Mouse (Mus musculus) adrenal gland, postnatal 25 days (tissue): ENCODE measurements around the gene Slc24a3. TPM values are rescaled to one million over a fixed set of nuclear protein-coding genes. Genes with fewer than 3 reads are reported as not detected.

ENCODE experiments used
- DNase-seq: peaks from one replicate; pipeline ENCODE4 v3.0.0; 2021; ENCODE audit warnings: mixed read lengths
- total RNA-seq: library from RNA; stranded (reverse); gene quantifications from 2 replicates; pipeline ENCODE4 v1.2.3, GENCODE M21; 2021

Slc24a3 gene
- total RNA-seq, 1 experiment from 2014 or later: 22.2 TPM

- DNase-seq: no peak
These were observed 472.9 kb downstream of the Slc24a3 start for GRCm38 (mm10) chr2:145640255-145640984.

- DNase-seq: no peak
These were observed 487.9 kb downstream of the Slc24a3 start for GRCm38 (mm10) chr2:145655373-145655960.

GRCm38 (mm10) chr2:145656121-145656520 is 488.6 kb downstream of the Slc24a3 start:
- DNase-seq: no peak

DNA sequence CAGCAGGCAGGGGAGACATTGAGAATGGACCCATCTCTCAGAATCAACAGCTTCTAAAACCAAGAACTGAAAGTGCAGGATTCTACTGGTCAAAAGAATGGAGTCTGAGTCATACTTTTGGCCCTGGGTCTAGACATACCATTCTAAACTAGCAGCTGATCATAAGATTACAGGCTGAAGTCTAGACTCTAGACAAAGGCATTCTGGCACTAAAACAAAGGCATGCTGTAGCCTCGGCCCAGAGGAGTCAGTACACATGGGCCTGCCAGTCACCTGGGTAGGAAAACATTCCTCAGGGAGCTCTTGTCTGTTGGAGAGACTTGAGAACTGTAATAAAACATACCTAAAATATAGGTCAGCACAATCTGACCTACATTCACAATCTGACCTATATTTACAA is 489.2 kb downstream of the Slc24a3 start:
- DNase-seq: no peak

- DNase-seq: no peak
These were observed 493.7 kb downstream of the Slc24a3 start for GRCm38 (mm10) chr2:145661242-145661641.

DNA sequence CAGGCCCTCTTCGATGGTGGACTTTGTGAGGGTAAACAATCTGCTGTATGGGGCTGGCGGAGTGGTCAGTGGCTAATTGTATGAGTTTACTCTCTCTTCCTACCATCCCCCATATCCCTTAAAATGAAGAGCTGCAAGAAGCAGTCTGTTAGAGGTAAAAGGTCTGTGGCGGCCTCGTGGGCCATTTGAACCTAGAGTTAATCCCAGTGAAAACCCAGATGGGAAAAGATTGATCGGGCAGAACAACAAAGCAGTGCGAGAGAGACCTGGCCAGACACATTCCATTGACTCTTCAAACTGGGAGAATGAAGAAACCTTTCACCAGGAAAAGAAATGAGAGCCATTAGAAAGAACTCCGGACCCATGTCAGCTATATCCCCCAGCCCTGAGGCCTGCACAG is 496.3 kb downstream of the Slc24a3 start:
- no peak for DNase-seq

- DNase-seq: no peak
These were observed 496.8 kb downstream of the Slc24a3 start for GRCm38 (mm10) chr2:145664311-145664710.

DNA sequence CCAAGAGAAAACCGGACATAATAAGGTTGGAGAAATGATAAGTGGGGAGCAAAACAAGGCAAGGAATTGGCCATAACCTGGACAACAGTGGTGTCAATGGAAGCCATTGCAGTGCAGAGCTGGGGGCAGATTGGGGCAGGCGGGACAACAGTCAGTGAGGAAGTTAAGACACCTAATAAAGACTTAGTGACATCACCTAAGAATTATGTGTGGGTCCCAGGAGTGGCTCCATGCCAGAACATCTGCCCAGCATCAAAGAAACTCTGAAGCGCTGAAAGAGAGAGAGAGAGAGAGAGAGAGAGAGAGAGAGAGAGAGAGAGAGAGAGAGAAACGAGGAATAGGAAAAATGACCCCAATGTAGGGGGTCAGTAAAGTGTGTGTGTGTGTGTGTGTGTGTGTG is 500.6 kb downstream of the Slc24a3 start:
- DNase-seq: no peak

- DNase-seq: no peak
These were observed 502.6 kb downstream of the Slc24a3 start for GRCm38 (mm10) chr2:145670131-145670530.

GRCm38 (mm10) chr2:145674496-145675141 is 507.1 kb downstream of the Slc24a3 start:
- no peak for DNase-seq

- DNase-seq: peak; percentile 69
These were observed 507.7 kb downstream of the Slc24a3 start, which contains the start of gene Rin2 for GRCm38 (mm10) chr2:145675142-145675755. Rin2 (plus strand) TSS chr2:145675215.

DNA sequence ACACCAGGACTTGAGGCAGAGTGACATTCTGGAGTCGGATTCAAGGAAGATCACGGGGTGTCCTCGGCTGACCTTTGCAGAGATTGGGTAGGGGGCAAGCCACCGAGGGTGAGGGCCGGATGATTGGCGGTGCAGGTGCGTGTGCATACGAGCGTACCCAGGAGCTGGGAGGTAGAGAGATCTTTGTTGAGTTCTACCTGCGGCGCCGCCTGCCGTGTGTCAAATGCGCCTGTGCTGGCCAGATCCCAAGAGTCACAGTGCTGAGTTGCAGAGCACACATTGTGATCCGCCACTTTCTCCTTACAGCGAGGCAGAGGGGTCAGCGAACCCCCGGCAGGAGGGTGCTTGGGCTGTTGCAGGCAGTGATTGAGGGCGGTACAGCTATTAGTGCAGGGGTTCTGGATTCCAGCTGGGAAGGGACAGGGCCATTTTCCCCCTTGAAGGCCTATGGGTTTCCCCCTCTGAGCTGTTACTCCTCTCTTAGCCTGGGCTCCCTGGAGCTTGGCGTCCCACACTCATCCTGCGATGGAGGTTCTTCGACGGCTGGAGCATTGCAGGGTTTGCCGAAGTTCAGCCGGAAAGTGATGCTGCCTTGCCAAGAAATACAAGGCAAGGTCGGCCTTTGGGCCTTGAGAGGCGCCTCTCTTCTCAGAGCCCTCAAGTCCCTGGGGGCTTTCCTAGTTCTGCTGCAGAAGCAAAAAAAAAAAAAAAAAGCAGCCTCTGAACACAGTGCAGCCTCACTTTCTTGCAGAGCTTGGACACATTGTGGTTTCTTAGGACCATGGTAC is 508.4 kb downstream of the Slc24a3 start:
- DNase-seq: peak; percentile 48

DNA sequence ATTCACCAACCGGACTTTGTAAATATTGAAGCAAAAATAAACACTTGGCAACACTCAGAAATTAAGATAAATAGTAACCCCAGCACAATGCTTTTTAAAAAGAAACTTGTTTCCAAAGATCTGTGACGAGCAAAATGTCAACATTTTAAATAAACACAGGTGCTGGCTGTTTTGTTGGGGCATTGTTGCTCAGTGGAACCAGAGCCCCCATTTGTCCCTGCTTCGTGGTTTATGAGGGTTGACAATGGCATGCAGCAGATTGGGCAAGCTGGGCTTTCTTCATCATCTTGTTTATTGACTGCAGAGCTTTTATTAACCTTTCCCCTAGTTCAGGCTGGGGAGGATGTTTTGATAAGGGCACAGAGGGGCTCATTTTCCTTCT is 509.0 kb downstream of the Slc24a3 start:
- no peak for DNase-seq

- DNase-seq: no peak
These were observed 509.4 kb downstream of the Slc24a3 start for GRCm38 (mm10) chr2:145676936-145677335.

GRCm38 (mm10) chr2:145680141-145680540 is 512.6 kb downstream of the Slc24a3 start:
- DNase-seq: no peak

- DNase-seq: no peak
These were observed 513.2 kb downstream of the Slc24a3 start for GRCm38 (mm10) chr2:145680762-145681161.

DNA sequence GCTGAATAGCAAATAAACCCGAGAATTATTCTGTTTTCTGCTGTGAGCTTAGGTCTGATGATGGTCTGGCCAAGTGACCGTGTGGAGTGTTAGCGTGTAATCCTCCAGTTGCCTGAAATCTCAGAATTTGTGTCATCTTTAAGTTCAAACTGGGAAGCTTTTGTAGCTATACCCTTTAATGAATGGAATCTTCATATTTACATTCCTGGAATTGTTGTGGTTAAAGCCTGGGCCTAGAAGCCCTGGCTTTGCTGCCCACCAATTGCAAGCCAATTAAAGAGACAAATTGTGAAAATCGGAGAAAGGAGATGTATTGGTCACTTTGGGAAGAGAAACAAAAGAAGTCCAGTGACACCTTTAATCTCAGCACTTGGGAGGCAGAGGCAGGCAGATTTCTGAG is 514.1 kb downstream of the Slc24a3 start:
- DNase-seq: no peak

DNA sequence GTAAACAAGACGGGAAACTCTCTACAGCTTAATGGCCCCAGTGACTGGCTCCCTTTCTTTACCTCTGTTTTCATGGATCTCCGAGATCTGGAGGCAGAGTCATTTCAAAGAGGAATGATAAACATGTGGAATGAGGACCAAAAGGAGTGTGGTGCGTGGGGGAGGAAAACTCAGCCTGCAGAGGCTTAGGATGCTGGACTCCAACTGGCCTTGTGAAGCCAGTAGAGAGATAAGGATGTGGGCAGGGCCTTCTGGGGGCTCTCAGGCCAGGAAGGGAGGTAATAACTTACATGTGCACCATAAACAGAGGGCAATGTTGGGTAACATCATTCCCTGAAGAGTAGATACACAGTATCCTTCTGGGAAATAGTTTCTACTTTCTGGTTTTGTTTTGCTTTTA is 515.4 kb downstream of the Slc24a3 start:
- DNase-seq: no peak

DNA sequence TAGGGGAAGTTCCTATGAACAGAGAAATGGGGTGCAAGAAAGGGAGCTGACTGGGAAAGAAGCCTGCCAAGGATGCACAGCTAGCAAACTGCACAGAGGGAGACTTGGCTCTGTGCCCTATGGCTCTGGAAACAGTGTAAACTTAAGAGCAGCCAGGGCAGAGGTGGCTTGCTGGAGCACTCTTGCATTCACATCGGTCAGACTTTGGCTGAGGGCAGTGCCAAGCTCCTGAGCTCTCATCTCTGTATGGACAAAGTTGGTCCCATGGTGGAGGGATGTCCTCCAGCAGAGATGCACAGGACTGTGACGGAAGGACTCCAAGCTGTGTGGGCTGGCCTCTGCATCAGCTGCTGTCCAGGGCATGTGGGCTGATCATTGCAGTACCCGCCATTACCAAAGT is 516.0 kb downstream of the Slc24a3 start:
- peak; percentile 53 for DNase-seq

DNA sequence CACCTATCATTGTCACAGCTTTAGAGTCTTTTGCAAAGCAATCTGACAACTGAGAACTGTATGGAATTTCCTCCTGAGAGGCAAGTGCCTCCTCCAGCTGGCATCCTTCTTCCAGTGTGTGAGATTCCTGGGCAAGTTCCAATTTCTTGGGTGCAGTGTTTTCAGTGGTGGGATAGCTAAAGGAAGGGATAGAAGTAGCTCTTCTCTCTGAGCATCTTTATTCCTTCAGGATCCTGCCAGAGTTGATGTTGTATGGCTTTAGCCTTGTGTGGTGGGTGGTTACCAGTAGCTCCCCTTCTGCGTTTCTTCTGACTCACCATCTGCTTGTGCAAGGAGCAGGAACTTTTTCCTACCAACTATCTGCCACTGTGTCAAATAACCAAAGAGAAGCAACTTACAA is 516.6 kb downstream of the Slc24a3 start:
- DNase-seq: no peak

- no peak for DNase-seq
These were observed 517.3 kb downstream of the Slc24a3 start for GRCm38 (mm10) chr2:145684891-145685290.

DNA sequence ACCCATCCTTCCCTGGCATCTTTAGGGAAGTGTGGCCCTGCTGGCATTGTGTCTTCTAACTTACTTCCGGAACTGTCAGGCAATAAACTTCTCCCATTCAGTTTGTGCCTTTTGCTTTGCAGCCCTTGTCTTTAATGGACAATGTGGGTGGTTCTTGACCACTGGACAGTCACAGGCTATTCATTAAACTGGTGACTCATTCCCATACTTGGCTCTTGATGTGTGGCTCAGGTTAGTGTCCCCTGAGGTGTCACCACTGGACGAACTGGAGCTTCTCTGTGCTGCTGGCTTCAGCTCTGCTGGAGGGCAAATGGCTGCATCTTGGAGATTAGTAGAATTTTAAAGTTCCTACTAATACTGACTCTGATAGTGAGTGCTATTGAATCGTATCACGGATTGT is 518.5 kb downstream of the Slc24a3 start:
- no peak for DNase-seq
